Mouse (Mus musculus) bone marrow, adult 2 months (tissue): ENCODE measurements around the gene H60b. TPM values are rescaled to one million over a fixed set of nuclear protein-coding genes. Genes with fewer than 3 reads are reported as not detected.
"Not testable (repeated sequence)": the region's sequence is repeated elsewhere in the genome, so short reads cannot be mapped to it uniquely, and the experiment has no call there.

Source experiments
- H3K27ac ChIP-seq: fragments of 200-500 bp; 2 replicates; pipeline ENCODE4 v1.5.1; 2012; ENCODE audit warnings: low read depth, mild to moderate bottlenecking, control low read depth, inconsistent platforms, low read length; ENCODE audit not compliant: control insufficient read depth, poor library complexity, insufficient read depth
- H3K4me1 ChIP-seq: fragments of 200-500 bp; 2 replicates; pipeline ENCODE4 v1.6.1; 2011; ENCODE audit warnings: low read length; ENCODE audit not compliant: control insufficient read depth, insufficient read depth
- H3K4me3 ChIP-seq: fragments of 200-500 bp; replicated peaks from 2 replicates; pipeline ENCODE3; 2011; ENCODE audit warnings: mild to moderate bottlenecking, low read depth, low read length, control low read depth; ENCODE audit not compliant: control insufficient read depth
- CTCF ChIP-seq: fragments of 200-500 bp; IDR thresholded peaks from 2 replicates; pipeline ENCODE4 v1.5.1; 2011; ENCODE audit warnings: low read length, control low read depth; ENCODE audit not compliant: control insufficient read depth, insufficient read depth
- POLR2A ChIP-seq: fragments of 200-500 bp; IDR thresholded peaks from 2 replicates; pipeline ENCODE4 v1.6.1; 2011; ENCODE audit warnings: low read depth, mild to moderate bottlenecking, control low read depth, low read length, borderline replicate concordance; ENCODE audit not compliant: control insufficient read depth
- WGBS: fragments of 180-500 bp; shearing (Covaris S2); methylation state at CpG from one replicate; pipeline ENCODE4 v1.1.7; 2018; 5-methylcytosine and 5-hydroxymethylcytosine counted together
- polyA plus RNA-seq: library from polyadenylated mRNA; stranded (reverse); fragments of >200 nt; gene quantifications from 2 replicates; pipeline ENCODE4 v1.2.4, GENCODE M21; 2011; ENCODE audit warnings: low replicate concordance; ENCODE audit not compliant: missing spikeins, insufficient read depth, insufficient read length

The H60b gene
- not detected in 2 replicates for polyA plus RNA-seq

DNA sequence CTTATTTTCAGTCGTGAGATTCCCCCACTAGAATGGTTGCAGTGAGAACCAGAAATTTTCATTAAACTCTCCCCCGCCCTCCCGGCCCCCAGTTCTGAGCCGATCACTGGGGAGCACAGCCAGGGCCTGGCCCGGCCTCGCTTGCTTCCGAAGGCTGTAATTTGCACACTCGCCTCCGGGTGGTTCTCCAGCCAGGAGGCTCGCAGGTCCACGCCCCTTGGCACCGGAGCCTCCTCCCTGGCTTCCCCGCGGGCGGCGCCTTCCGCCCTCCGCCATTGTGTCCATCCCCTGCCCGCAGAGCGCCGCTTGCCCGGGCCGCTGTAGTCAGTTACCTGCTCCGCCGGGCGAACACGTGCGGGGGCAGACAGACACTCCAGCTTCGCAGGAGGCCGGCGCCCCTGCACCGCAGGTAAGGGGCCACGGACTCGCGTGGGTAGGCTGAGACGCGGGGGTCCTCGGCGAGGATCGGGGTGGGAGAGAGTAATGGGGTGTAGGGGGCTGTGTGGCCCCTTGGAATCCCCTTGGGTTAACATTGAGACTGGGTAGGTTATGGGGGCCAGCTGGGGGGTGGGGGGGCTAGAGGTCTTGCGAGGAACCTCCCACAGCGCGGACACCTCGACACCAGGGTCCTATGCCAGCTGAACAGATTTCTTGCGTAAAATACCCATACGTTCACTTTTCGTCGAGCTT, at the start of gene H60b, which contains the start of gene Raet1e:
TSS of gene H60b (plus strand) at position 277 of the 690 bp plus-strand sequence.
TSS of gene Raet1e (plus strand) at position 260 of the 690 bp plus-strand sequence.
- under 1% methylated on average over 48 of the region's 48 CpGs for WGBS
- not testable (repeated sequence) for H3K4me3 ChIP-seq, H3K27ac ChIP-seq, H3K4me1 ChIP-seq

DNA sequence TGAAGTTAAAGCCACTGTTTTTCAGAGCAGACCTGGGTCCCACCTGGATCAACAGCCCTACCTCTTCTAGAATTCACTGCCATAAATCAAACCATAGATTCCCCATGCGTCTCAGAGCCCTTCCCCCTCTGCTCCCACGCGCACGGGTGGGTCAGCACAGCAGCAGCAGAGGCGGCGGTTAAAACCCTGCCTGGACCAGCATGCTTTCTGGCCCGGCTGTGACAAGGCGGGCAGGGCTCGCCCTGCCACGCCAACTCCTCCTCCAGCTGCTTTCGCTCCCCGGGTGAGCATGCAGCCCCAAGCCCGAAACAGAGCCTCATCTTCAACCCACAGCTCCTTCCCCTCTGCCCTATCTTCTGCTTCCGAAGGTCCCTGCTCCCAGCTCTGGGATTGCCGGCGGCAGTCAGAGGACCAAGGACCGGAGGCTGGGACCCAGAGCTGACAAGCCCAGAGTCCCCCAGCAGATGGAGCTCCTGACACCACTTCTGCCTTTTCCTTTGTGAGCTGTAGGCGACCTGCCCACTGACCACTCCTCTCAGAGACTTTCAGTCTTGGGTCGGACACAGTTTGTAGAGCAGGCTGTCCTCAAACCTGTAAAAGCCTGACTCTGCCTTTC, 17.6 kb upstream of the H60b start:
- Histone ChIP-seq H3K4me3 (no peak overlapping the region), H3K27ac (no peak overlapping the region), H3K4me1 (no peaks in the 10 kb centered on the region)
- TF ChIP-seq POLR2A (no peak), CTCF (peak; percentile 63)
- WGBS, result under 1% methylated on average over 19 of the region's 19 CpGs

GRCm38 (mm10) chr10:22142194-22142593, 16.2 kb upstream of the H60b start:
- H3K4me3 ChIP-seq, H3K27ac ChIP-seq, H3K4me1 ChIP-seq: not testable (repeated sequence)
- 77% methylated on average over 1 of the region's 1 CpGs for WGBS

DNA sequence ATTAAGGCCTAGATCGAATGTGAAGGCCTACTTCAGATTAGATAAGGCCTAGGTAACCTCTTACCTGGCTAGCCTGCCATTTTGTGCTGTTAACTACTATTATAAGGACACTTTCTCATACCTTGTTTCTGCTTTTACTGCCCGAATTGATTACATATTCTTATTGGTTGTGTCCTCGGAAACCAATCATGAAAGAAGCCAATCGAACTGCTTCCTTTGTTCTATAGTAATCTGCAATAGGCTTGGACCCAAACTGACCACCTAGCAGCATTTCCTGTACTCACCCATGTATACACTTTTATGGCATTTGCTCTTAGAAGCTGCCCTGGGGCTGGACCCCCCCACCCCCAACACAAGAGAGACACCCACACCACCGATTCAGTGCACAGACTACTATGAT, 15.5 kb upstream of the H60b start:
- TF ChIP-seq POLR2A (no peak), CTCF (no peak)
- Histone ChIP-seq H3K4me3 (no peak overlapping the region), H3K27ac (no peak overlapping the region), H3K4me1 (no peaks in the 10 kb centered on the region)
- WGBS, result 59% methylated on average over 5 of the region's 5 CpGs

DNA sequence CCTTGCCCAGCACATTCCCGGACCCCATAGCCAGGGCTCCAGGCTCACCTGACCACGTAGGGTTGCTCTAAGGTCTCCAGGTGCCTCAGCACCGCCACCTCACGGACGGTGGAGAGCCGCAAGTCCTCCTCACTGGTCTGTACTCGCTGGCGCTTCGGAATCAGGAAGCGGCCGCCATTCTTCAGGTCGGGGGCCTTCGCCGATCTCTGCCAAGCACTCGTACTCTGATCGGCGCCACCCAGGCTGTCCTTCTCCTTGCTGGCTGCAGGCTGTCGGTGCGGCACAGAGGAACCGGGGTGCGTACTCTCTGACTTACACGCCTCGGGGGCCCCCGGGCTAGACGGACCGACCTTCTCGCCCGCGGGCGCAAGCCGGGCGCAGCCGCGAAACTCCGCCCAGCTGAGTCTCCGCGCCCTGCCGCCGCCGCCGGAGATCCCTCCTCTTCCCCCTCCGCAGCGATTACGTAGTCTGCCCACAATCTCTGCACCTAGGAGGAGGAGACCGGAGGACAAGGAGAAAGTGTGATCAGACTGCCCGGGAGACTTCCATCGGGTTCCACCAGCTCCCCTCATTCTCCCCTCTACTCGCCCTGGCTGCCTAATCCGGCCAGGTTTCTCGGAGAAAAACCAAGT, 9.8 kb upstream of the H60b start:
- H3K27ac ChIP-seq, result peak overlapping the region; percentile 85
- TF ChIP-seq CTCF (peak; percentile 63; the same call in 1 of the 2 replicates), POLR2A (peak; percentile 58; the same call in 1 of the 2 replicates)
- peak overlapping the region; percentile 79 for H3K4me3 ChIP-seq
- WGBS, result under 1% methylated on average over 50 of the region's 50 CpGs
- no peaks in the 10 kb centered on the region for H3K4me1 ChIP-seq

GRCm38 (mm10) chr10:22149073-22149690, 9.2 kb upstream of the H60b start, which contains the start of gene E030030I06Rik:
E030030I06Rik (minus strand) TSS chr10:22149270.
- Histone ChIP-seq H3K4me3 (peak within 1 kb of the TSS; percentile 79), H3K27ac (peak within 1 kb of the TSS; percentile 85), H3K4me1 (no peaks in the 10 kb centered on the region)
- WGBS, result under 1% methylated on average over 37 of the region's 37 CpGs
- TF ChIP-seq POLR2A (no peak), CTCF (no peak)

DNA sequence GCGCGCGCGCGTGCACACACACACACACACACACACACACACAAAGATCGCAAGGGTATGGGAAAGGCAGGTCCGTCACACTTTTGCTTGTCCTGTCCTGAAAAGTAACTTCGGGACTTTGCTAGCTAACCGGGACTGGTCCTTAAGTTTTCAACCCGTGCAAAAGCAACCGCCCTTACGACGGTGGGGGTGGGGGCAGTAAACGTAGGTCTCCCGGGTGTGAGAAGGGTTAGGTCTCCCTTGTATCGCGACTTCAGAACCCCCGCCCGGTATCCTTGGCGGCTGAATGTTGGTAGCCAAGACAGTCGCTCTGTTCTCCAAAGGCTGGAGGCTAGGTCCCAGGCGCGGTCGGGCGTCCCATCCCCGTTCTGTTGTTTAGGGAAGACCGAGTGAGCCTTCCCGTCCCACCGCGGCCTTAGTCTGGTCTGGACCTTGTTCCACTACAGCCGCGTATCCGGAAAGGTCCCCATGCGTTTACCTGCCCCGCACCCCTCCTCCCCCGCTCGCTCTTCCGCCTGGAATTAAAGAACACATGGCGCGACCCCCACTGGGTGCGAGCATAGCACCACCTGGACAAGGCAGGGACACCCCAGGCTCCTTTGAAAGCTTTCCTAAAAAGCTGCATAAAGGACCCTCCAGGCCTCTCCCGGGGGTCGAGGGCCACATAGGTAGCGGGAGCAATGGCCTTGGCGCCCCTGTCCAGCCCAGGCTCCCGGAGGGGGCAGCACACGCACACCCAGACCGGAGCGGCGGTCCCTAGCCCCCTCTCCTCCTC, 8.5 kb upstream of the H60b start:
- Histone ChIP-seq H3K4me3 (peak overlapping the region; percentile 59), H3K4me1 (no peaks in the 10 kb centered on the region), H3K27ac (no peak overlapping the region)
- TF ChIP-seq CTCF (no peak), POLR2A (no peak)
- 2% methylated on average over 50 of the region's 50 CpGs for WGBS
